Mouse (Mus musculus) 416B (cell line): ENCODE data around the gene Atg10.

Experiments used
- DNase-seq: peaks from one replicate; pipeline ENCODE4 v3.0.0; 2011; ENCODE audit warnings: low read depth

The Atg10 gene

GRCm38 (mm10) chr13:91175347-91175746 is 48.4 kb downstream of the Atg10 start:
- DNase-seq: no peak

GRCm38 (mm10) chr13:91171766-91172491 is 51.8 kb downstream of the Atg10 start:
- DNase-seq: no peak

- no peak for DNase-seq
These were observed 52.6 kb downstream of the Atg10 start for GRCm38 (mm10) chr13:91171205-91171604.

- peak; percentile 15 for DNase-seq
These were observed 54.0 kb downstream of the Atg10 start for GRCm38 (mm10) chr13:91169529-91170319.

- DNase-seq: no peak
These were observed 55.3 kb downstream of the Atg10 start for GRCm38 (mm10) chr13:91168486-91168885.

- peak; percentile 40 for DNase-seq
These were observed 56.2 kb downstream of the Atg10 start for GRCm38 (mm10) chr13:91167561-91167960.

GRCm38 (mm10) chr13:91166286-91166685 is 57.5 kb downstream of the Atg10 start:
- DNase-seq: peak; percentile 54

GRCm38 (mm10) chr13:91165200-91165599 is 58.6 kb downstream of the Atg10 start:
- DNase-seq: peak; percentile 27

- no peak for DNase-seq
These were observed 60.5 kb downstream of the Atg10 start for GRCm38 (mm10) chr13:91163292-91163691.

GRCm38 (mm10) chr13:91162452-91162851 is 61.3 kb downstream of the Atg10 start:
- no peak for DNase-seq

GRCm38 (mm10) chr13:91160616-91161015 is 63.2 kb downstream of the Atg10 start:
- DNase-seq: no peak

- no peak for DNase-seq
These were observed 63.9 kb downstream of the Atg10 start for GRCm38 (mm10) chr13:91159881-91160280.

GRCm38 (mm10) chr13:91157941-91158340 is 65.8 kb downstream of the Atg10 start:
- no peak for DNase-seq

GRCm38 (mm10) chr13:91157429-91157828 is 66.3 kb downstream of the Atg10 start:
- no peak for DNase-seq

GRCm38 (mm10) chr13:91156949-91157348 is 66.8 kb downstream of the Atg10 start:
- no peak for DNase-seq

- DNase-seq: no peak
These were observed 67.5 kb downstream of the Atg10 start for GRCm38 (mm10) chr13:91156308-91156707.

- peak; percentile 21 for DNase-seq
These were observed 68.2 kb downstream of the Atg10 start for GRCm38 (mm10) chr13:91155429-91156207.

- DNase-seq: no peak
These were observed 69.1 kb downstream of the Atg10 start for GRCm38 (mm10) chr13:91154622-91155021.

- DNase-seq: no peak
These were observed 87.4 kb downstream of the Atg10 start for GRCm38 (mm10) chr13:91136337-91136736.

GRCm38 (mm10) chr13:91133334-91133890 is 90.4 kb downstream of the Atg10 start:
- DNase-seq: no peak

GRCm38 (mm10) chr13:91129071-91129470 is 94.7 kb downstream of the Atg10 start:
- DNase-seq: no peak

GRCm38 (mm10) chr13:91128581-91128980 is 95.2 kb downstream of the Atg10 start:
- DNase-seq: no peak
